Mouse (Mus musculus): ENCODE measurements around the gene Syngr4.
A peak's percentile ranks its signal among the peaks of the same experiment; 100 is the strongest.
"Not testable (repeated sequence)": the region's sequence is repeated elsewhere in the genome, so short reads cannot be mapped to it uniquely, and the experiment has no call there.

Gene Syngr4

GRCm38 (mm10) chr7:45896517-45897257 is at the start of gene Syngr4, which contains the start of gene Tmem143:
Gene Syngr4 (minus strand): TSS chr7:45896714.
Gene Tmem143 (plus strand): TSS chr7:45896941.
- DNase-seq (ENCODE audit: low spot score) = peak; percentile 90

DNA sequence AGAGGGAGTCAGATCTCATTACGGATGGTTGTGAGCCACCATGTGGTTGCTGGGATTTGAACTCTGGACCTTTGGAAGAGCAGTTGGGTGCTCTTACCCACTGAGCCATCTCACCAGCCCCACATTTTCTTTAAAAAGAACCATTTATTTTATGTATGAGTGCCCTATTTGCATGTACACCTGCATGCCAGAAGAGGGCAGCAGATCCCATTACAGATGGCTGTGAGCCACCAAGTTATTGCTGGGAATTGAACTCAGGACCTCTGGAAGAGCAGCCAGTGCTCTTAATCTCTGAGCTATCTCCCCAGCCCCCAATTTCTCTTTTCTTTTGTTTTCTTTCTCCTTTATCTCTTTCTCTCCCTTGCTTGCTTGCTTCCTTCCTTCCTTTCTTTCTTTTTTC is 46.8 kb upstream of the Syngr4 start:
- DNase-seq (ENCODE audit: low spot score) = not testable (repeated sequence)

GRCm38 (mm10) chr7:45941986-45942385 is 45.5 kb upstream of the Syngr4 start:
- DNase-seq (ENCODE audit: low spot score) = no peak

DNA sequence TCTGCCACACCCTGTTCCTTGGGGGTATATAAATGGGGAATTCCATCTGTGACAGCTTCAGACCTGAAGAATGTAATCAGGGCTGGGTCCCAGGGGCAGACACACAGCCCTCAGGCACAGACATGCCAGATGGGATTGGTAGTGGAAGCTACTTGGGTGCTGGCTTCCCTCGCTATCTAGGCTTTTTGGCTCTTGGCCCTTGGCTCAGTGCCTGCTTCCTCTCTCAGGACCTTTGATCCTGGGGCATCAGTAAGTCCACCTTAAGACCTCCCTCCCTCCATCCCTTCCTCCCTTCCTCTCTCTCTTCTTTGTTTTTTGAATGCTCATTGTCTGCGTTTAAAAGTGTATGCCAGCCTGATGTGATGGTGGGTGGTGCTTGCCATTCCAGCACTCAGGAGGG is 43.3 kb upstream of the Syngr4 start:
- DNase-seq (ENCODE audit: low spot score) = no peak

DNA sequence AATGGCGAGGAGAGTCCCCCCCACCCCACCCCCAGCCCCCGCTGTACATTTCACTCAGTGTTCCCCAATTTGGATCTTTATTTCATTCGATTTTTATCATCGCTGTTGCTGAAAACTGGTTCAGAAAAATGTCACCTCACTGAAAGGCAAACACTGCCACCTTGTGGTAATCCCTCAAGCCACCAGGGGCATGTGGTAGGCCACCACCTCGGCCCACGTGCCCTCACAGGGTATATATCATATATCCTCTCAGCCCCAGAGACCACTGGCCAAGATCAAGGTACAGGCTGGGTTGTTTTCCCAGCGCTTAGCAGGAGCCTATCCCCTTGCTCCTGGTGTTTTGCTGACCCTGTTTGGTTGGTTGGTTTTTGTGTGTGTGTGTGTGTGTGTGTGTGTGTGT is 38.6 kb upstream of the Syngr4 start:
- DNase-seq (ENCODE audit: low spot score) = peak; percentile 58

- DNase-seq (ENCODE audit: low spot score) = not testable (repeated sequence)
These were observed 37.3 kb upstream of the Syngr4 start for GRCm38 (mm10) chr7:45933766-45934165.

DNA sequence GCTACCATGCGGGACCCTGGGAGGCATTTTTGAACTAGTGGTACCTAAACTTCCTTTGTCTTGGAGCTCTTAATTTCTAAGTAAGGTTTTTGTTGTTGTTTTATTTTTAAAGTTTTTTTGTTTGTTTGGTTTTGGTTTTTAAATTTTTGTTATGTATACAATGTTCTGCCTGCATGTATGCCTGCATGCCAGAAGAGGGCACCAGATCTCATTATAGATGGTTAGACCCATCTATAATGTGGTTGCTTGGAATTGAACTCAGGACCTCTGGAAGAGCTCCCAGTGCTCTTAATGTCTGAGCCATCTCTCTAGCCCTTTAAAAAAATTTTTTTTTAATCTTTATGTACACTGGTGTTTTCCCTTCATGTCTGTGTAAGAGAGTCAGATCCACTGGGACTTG is 33.2 kb upstream of the Syngr4 start:
- no peak for DNase-seq (ENCODE audit: low spot score)

GRCm38 (mm10) chr7:45928626-45929295 is 32.2 kb upstream of the Syngr4 start:
- no peak for DNase-seq (ENCODE audit: low spot score)

- DNase-seq (ENCODE audit: low spot score) = no peak
These were observed 27.9 kb upstream of the Syngr4 start for GRCm38 (mm10) chr7:45924429-45924816.

GRCm38 (mm10) chr7:45923762-45924428 is 27.4 kb upstream of the Syngr4 start, which contains the start of gene Ccdc114:
Gene Ccdc114 (plus strand): TSS chr7:45924072.
- DNase-seq (ENCODE audit: low spot score) = peak; percentile 57

DNA sequence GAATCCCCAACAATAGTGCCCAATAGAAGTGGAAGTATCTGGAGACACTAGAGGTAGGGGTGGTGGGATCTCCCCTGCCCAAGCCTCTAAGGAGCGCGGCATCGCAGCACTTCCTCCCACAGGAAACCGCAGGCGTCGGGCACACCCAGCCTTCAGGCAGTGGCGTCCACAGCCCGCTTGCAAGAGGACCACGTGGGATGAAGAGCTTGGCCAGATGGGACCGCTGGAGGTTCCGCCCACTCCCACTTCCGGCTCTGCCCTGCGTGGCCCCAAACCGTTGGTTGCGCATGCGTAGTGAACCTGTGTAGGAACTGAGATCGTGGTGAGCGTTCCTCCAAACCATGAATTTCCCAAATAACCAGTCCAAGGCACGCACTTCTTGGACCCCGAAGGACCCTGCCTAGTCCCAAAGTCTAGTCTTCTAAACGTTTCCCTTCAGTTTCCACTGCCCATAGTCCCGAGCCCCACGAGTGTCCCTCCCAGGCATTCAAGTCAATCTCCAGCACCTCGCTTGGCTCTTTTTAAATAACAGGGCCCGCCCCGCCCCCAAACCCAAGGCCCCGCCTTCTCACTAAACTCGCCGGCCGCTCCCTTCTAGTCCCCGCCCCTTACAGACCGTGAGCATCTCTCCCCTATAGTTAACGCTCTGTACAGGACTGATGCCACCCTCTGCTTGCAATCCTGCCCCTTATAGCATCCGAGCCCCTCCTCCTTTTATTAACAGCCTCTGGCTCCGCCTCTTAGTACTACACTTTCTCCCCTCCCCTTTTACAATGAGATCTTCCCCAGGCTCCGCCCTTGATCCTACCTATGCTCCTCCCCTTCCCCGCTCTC is 26.6 kb upstream of the Syngr4 start:
- peak; percentile 89 for DNase-seq (ENCODE audit: low spot score)

- no peak for DNase-seq (ENCODE audit: low spot score)
These were observed 25.6 kb upstream of the Syngr4 start for GRCm38 (mm10) chr7:45921950-45922600.

GRCm38 (mm10) chr7:45921242-45921621 is 24.7 kb upstream of the Syngr4 start, which contains the start of gene Emp3:
Gene Emp3 (minus strand): TSS chr7:45921404.
- DNase-seq (ENCODE audit: low spot score) = peak; percentile 42

DNA sequence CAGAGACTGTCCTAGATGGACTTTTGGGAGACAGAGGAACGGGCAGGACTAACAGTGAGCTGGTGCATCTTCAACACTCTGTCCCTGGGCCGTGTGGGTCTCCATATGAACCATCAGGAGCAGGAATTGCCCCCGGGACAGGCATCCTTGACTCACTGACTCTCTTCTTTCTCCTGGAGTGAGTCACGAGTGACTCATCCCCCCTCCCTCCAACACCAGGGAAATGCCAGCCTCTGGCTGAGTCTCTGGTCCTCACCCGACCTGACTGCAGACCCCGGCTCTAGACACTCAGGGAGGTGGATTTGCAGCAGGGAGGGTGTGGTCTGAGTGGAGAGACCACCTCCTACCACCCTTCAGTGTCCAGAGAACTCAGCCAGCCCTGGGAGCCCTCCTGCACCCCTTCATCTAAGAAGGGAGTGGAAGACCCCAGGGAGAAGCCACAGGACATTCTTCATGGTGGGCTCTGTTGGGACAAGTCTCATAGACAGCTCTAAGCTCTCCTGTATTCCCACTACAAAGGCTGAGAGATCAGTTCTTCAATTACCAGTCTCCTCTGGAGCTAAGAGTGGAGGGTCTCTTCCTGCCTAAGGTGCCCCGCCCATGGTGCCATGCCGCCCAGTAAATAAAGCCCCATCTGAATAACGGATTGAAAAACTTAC is 24.2 kb upstream of the Syngr4 start:
- DNase-seq (ENCODE audit: low spot score) = peak; percentile 44

- no peak for DNase-seq (ENCODE audit: low spot score)
These were observed 23.2 kb upstream of the Syngr4 start for GRCm38 (mm10) chr7:45919761-45920160.

GRCm38 (mm10) chr7:45919083-45919671 is 22.7 kb upstream of the Syngr4 start:
- peak; percentile 22 for DNase-seq (ENCODE audit: low spot score)

GRCm38 (mm10) chr7:45917926-45918325 is 21.4 kb upstream of the Syngr4 start:
- no peak for DNase-seq (ENCODE audit: low spot score)

DNA sequence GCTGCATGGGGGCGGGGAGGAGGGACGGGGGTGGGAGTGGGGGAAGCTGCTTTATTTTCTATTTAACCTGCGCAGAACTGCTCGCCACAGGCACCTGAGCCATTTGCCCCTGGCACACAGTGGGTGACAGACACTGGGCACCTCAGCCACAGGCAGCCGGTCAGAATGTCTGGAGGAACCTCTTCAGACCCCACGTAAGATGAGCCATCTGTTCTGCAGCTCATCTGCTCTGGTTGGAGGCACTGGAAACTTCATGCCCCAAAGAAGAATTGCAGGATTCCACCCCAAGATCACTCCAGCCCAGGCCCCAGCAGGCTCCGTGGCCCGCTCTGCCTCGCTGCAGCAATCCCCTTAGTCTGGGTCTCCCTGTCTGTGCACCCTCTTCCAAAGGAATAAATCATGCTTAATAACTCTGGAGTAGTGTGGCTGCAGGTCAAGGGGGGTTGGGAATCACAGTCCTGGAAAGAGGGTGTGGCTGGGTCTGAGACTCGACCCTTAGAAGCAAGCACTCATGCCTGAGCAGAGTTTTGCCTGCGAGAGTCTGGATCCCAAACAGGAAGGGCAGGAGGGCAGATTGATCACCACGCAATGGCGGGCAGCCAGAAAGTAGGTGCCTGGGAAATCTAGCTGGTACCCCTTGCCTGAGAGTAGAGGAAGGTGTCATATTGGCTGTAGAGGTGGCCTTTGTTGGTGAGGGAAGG is 20.6 kb upstream of the Syngr4 start:
- no peak for DNase-seq (ENCODE audit: low spot score)

DNA sequence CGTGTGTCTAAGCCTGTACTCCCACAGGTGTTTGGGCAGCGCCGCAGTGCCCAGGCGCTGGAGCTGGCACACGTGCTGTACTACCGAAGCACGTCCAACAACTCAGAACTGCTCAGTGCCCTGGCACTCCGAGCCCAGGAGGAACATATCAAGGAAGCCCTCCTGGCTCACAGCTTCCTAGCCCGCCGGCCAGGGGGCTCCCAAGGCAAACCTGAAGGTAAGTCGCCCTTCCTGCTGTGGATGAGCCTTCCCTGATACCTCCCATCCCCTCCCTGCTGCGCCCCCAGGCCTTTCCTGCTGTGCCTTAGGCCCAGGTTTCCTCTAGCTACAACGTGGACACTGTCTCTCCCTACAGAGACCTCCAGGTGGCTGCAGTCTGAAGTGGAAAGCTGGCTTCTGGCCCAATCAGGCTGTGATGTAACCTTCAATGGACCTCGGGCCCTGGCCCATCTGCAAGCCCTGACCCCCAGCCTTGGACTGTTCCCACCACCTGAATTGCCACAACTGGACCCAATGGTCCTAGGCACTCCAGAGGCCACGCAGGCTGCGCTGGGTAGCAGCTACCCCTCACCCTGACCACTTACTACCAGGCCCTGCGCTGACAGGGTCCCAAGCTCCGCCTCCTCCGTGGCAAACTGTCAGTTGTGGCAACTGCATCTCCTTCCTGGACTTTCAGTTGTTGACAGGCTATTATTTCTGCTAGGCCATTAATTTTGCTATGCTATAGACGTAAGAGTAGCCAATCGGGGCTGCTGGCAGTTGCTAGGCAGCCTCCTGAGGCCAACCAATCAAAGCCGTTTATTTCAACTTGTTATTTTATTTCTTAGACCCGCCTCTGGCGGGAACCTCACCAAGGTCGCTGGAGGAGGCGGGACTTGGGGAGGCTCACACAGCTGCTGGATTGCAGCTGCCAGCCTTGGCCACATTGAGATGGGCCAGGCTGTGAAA is 19.8 kb upstream of the Syngr4 start:
- peak; percentile 36 for DNase-seq (ENCODE audit: low spot score)
